Mouse (Mus musculus) spleen, postnatal 4 days (tissue): ENCODE results near the gene Mpzl1.

ENCODE experiments used
- DNase-seq, 2 experiments: peaks; one replicate each; pipeline ENCODE4 v3.0.0; 2022; ENCODE audit warnings: low spot score in 2 of 2

Mpzl1 gene

DNA sequence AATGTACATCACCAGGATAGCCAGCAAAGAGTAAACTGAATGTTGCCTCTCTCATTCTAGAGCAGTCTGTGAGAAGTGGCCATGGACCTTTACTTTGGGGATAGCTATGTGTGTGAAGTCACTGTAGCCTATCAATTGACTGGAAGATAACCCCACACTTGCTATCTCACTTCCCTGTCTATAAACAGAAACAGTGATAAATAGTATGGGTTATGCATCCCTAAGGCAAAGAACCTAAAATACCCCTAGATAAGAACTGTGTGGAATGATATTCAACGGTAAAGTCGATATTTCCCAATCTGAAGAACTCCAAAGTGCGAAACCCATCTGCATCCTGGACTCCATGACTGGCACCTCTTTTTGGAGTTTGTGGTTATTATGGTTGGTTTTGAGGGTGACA lies 53.1 kb downstream of the Mpzl1 start:
- DNase-seq = no peak

DNA sequence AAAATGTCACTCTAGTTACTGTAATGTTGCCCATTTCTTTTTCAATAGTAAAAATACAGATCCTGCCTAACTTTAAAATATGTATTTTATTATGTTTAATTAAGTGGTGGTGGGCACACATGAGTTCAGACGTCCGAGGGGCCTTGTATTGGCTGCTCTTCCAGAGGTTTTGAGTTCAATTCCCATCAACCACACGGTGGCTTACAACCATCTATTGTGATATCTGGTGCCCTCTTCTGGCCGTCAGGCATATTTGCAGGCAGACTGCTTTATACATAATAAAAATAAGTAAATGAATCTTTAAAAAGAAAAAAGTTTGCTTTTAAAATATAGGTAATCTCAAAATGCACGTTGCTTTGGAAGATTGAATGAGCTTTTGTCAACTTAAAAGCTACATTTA lies 55.0 kb downstream of the Mpzl1 start:
- no peak for DNase-seq

DNA sequence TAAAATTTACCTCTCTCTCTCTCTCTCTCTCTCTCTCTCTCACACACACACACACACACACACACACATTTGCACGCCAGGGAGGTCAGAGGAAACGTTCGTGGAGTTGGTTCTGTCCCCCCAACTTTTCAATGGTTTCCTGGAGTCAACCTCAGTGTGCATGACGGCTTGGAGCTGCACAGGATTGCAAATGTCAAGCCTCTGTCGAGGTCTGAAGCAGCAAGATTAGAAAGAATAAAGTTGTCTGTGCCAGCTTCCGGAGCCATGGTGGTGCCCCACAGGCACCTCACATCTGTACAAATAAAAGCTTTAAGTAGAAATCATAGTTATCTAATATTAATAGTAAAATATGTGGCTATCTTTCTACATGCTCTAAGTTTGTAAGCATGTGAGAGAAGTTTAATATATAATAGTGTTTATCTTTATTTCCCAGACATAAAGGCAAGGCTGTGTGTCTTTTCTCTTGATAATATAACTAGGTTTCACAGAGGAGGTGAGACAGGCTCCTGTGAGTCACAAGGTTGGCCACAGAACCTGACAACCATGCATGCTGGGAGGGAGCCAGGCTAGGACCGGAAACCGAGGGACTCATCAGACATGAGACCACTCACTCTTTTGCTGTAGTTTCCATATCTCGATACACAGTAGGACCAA lies 57.8 kb downstream of the Mpzl1 start:
- no peak for DNase-seq

DNA sequence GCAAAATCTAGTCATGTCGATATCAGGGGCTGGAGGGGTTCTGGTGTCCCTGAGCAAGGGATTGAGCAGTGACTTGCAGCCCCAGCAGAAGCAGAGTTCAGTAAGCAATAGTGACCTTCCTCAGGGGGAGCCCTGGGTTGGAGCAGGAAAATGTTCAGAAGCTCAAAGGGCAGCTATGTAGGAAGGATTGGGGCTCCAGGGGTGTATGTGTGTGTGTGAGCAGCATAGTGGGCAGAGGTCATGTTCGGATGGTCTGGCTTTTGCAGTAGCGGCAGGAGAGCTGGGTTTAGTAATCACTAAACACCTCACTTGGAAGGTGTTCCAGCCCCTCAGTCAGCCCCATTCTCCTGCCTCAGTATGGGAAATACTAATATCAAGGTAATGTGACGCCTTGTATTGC lies 58.3 kb downstream of the Mpzl1 start:
- no peak for DNase-seq

DNA sequence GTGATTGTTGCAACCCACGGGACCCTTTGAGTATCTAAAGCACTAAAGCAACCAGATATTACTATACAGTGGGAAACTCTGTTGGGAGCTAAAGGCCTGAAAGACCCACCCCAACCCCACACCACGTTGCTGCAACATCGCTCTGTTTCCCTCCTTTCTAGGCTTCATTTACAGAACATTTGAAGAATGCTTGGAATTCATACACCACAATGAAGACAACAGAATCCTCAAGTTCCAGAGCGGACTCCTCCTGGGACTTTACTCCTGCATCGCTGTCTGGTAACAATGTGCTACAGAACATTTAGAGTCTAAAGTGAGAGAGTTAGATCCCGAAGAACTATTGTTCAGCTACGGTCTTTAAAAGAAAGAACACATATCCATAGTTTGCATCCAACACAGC lies 66.9 kb downstream of the Mpzl1 start:
- DNase-seq = no peak

DNA sequence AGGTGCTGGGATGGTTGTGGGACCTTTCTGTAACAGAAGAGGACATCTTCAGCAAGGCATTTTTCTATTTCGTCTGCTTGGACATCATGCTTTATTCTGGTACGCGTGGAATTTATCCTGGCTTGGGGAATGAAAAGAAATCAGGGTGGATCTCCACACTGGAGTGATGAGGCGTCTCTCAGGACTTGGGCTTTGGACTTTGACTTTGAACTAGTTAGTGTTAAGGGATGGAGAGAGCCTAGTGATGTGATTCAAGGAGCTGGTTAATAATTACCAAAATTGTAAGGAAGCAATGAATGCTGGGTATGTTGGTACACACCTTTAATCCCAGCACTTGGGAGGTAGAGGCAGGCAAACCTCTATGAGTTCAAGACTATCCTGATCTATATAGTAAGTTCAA lies 69.1 kb downstream of the Mpzl1 start:
- DNase-seq = no peak

DNA sequence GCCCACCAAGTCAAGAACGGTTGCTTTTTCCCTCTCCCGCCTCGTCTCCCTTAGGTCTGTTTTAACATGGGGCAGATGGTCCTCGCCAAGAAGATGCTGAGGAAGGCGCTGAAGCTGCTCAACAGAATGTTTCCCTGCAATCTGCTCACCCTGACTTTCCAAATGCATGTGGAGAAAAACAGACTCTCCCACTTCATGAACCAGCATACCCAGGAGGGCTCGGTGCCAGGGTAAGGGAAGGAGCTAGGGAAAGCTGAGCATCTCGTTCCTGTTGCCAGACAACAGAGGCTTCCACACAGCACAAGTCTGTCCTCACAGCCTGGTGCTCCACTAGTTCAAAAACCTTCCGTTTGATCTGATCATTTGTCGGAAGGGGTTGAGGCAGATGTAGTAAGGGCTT lies 75.3 kb downstream of the Mpzl1 start:
- DNase-seq = no peak

DNA sequence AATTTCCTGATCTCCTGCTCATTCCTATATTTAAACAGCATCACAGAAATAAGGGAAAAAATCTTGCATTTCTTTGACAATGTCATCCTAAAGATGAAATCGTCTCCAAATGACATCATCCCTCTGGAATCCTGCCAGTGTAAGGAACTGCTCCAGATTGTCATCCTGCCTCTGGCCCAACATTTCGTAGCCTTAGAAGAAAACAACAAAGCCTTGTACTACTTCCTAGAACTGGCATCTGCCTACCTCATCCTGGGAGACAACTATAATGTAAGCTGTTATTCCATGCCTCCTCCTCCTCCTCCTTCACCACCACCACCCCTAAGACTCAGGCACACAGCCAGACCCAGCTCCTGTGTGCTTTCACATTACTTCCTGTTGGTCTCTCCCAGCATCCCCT lies 77.6 kb downstream of the Mpzl1 start:
- no peak for DNase-seq
